Mouse (Mus musculus) heart, adult 8-10 months (tissue): Measurements from ENCODE around the gene Itga3. TPM values are rescaled to one million over a fixed set of nuclear protein-coding genes. Genes with fewer than 3 reads are reported as not detected.

Experiments
- DNase-seq: peaks from one replicate; pipeline ENCODE4 v3.0.0; 2022; ENCODE audit warnings: low spot score
- total RNA-seq, 4 experiments: library from RNA; stranded (reverse); gene quantifications; 2 replicates each; pipeline ENCODE4 v1.2.4; 2022

Itga3 gene
- total RNA-seq, 4 experiments from 2014 or later = 9.1 to 10.3 (median 9.8) TPM

GRCm38 (mm10) chr11:95071266-95071665 is 5.3 kb downstream of the Itga3 start:
- peak; percentile 46 for DNase-seq

- DNase-seq = no peak
Observed at GRCm38 (mm10) chr11:95070140-95071107, 6.2 kb downstream of the Itga3 start.

GRCm38 (mm10) chr11:95069226-95069957 is 7.2 kb downstream of the Itga3 start:
- no peak for DNase-seq

GRCm38 (mm10) chr11:95056768-95057501 is 19.7 kb downstream of the Itga3 start:
- DNase-seq = no peak

GRCm38 (mm10) chr11:95053062-95053461 is 23.5 kb downstream of the Itga3 start:
- DNase-seq = no peak

GRCm38 (mm10) chr11:95046980-95047680 is 29.5 kb downstream of the Itga3 start:
- DNase-seq = peak; percentile 62

GRCm38 (mm10) chr11:95044185-95044870 is 32.3 kb downstream of the Itga3 start:
- no peak for DNase-seq

- no peak for DNase-seq
Observed at GRCm38 (mm10) chr11:95043608-95044007, 33.0 kb downstream of the Itga3 start.

- DNase-seq = no peak
Observed at GRCm38 (mm10) chr11:95043060-95043459, 33.5 kb downstream of the Itga3 start.

- peak; percentile 89 for DNase-seq
Observed at GRCm38 (mm10) chr11:95042096-95042495, 34.5 kb downstream of the Itga3 start.

GRCm38 (mm10) chr11:95041139-95041609 is 35.4 kb downstream of the Itga3 start, which contains the start of gene Pdk2:
Pdk2 (minus strand) TSS chr11:95041354.
- peak; percentile 97 for DNase-seq

- peak; percentile 76 for DNase-seq
Observed at GRCm38 (mm10) chr11:95040491-95041138, 36.0 kb downstream of the Itga3 start.

- no peak for DNase-seq
Observed at GRCm38 (mm10) chr11:95039766-95040165, 36.8 kb downstream of the Itga3 start.

- DNase-seq = peak; percentile 21
Observed at GRCm38 (mm10) chr11:95038818-95039655, 37.6 kb downstream of the Itga3 start.

- no peak for DNase-seq
Observed at GRCm38 (mm10) chr11:95038156-95038817, 38.3 kb downstream of the Itga3 start.

GRCm38 (mm10) chr11:95037306-95037705 is 39.3 kb downstream of the Itga3 start:
- no peak for DNase-seq

- DNase-seq = no peak
Observed at GRCm38 (mm10) chr11:95036521-95036920, 40.1 kb downstream of the Itga3 start.

- no peak for DNase-seq
Observed at GRCm38 (mm10) chr11:95034902-95035301, 41.7 kb downstream of the Itga3 start.
